Mouse (Mus musculus) retina, adult 2 months (tissue): ENCODE data around the gene Cers4.
A peak's percentile ranks its signal among the peaks of the same experiment; 100 is the strongest.

Source experiments
- DNase-seq: peaks from one replicate; pipeline ENCODE4 v3.0.0-alpha.2; 2012; ENCODE audit warnings: low read depth, low spot score

Cers4 gene

GRCm38 (mm10) chr8:4492851-4493685 is at the start of gene Cers4:
Gene Cers4, plus strand, starts transcription at chr8:4493026.
- DNase-seq = peak; percentile 69

- no peak for DNase-seq
Measured at GRCm38 (mm10) chr8:4458165-4458564, 34.7 kb upstream of the Cers4 start.

DNA sequence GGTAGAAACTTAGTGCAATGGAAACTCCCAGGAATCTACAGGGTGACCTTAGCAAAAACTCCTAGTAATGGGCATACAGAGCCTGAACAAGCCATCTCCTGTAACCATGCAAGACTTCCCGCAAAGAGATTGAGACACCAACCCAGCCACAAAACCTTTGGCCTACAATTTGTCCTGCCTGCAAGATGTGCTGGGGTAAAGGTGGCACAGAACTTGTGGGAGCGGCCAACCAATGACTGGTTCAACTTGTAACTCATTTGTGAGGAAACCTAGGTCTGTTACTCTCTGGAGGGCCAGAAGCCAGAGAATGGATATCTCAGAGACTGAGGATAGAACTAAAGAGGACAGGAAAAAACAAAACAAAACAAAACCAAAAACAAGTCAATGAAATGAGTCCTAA is 29.8 kb upstream of the Cers4 start:
- no peak for DNase-seq

GRCm38 (mm10) chr8:4474419-4475187 is 18.2 kb upstream of the Cers4 start:
- DNase-seq = no peak

DNA sequence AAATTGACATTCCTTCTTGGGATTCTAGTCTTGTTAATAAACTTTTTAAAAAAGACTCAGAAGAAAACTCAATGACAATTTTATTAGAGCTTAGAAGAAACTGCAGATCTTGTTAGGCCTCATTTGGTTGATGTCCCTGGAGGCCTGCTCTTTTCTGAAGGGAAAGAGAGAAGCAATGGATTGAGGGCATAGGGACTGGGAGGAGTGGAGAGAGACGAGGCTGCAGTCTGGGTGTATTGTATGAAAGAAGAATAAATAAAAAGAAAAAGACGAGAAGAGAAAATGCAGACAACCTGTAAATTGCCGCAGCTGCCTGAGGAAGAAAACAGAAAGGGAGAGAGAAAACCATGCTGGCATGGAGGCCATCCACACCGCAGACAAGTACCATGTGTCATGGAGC is 11.7 kb upstream of the Cers4 start:
- DNase-seq = no peak

DNA sequence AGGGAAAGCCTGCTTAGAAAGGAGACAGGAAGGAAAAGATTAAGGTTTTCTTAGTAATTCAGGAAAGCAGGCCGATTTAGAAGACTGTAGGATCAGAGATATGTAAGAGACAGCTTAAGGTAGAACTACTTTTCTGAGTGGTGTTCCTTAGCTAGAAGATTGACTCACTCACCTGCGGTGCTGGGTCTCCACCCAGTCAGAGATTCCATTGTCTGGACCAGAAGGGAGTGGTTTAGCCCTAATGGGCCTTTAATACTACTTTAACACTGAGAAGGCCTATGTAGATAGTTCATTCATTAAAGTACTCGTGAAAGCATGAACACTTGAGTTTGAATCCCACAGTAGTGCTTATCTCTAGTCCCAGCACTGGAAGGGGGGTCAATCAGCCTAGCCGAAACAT is 11.2 kb upstream of the Cers4 start:
- DNase-seq = no peak

GRCm38 (mm10) chr8:4482501-4482900 is 10.3 kb upstream of the Cers4 start:
- no peak for DNase-seq

DNA sequence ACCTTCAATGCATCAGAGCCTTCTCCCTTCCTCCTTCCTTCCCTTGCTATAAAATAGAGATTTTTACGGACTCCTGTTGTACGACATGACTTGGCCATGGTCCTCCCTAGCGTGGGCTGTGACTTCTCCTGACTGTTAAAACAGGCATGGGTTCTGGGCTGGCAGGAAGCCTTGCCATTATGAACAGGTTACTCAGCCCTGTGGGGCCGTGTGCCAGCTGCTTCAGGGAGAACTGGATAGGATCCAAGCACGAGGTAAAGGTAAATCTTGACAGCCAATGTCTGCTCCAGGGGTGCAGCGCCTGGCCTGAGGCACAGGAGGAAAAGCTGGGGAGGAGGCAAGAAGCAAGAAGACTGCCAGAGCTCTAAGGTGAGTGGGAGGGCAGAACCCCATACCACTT is 9.5 kb upstream of the Cers4 start:
- no peak for DNase-seq

- no peak for DNase-seq
Measured at GRCm38 (mm10) chr8:4493686-4494440, 1.0 kb downstream of the Cers4 start.

- DNase-seq = no peak
Measured at GRCm38 (mm10) chr8:4495976-4496375, 3.1 kb downstream of the Cers4 start.

- no peak for DNase-seq
Measured at GRCm38 (mm10) chr8:4497610-4498009, 4.8 kb downstream of the Cers4 start.

DNA sequence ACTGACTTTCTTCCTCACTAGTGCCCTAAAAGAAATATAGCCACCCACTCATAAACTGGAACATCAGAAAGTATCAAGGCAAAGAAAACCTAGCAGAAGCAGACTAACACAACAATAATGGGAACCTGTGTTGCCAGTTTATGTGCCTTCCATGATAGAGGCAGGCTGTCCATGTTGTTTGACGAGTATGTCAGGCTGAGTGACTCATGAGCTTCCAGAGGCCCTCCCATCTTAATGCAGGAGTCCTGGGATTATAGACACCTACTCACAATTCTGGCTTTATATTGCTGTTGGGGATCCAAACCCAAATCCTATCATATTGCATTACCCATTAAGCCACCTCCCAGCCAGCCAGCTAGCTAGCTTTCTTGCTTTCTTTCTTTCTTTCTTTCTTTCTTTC is 12.5 kb downstream of the Cers4 start:
- no peak for DNase-seq

DNA sequence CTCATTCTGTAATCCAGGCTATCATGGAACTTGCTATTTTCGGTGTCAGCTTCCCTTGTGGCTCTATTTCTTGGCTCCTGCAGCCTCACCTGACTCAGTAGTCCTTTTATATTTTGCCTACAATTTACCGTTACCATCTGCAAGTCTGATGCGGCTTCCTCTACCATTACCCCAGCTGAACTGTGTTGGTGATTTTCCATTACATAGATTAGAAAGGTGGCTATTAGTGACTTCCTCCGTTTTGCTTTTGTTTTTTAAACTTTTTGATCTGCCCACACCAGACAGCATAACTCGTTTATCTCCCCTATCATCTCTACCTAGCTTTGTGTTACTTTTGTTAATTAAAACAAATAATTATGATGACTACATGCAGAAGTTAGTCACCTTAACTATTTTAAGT is 14.7 kb downstream of the Cers4 start:
- no peak for DNase-seq

- no peak for DNase-seq
Measured at GRCm38 (mm10) chr8:4510824-4511223, 18.0 kb downstream of the Cers4 start.

GRCm38 (mm10) chr8:4511429-4512115 is 18.7 kb downstream of the Cers4 start:
- no peak for DNase-seq

DNA sequence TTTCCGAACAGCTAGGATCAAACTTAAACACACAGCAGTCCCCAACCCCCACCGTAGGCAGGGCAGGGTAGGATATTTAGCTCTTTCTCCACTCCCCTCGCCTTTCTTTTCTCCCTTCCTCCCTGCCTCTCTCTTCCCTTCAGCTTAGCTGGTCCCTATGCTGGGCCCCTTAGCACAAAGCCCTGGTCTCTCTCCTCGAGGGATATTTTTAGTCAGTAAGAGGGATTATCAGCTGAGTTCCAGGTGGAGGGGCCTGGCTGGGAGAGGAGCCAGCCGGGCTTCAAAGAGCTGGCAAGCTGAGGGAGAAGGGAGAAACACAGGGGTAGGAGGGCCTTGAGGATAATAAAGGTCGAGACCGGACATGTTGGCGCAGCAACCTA is 19.3 kb downstream of the Cers4 start:
- DNase-seq = peak; percentile 86

- peak; percentile 71 for DNase-seq
Measured at GRCm38 (mm10) chr8:4516162-4516561, 23.3 kb downstream of the Cers4 start.

DNA sequence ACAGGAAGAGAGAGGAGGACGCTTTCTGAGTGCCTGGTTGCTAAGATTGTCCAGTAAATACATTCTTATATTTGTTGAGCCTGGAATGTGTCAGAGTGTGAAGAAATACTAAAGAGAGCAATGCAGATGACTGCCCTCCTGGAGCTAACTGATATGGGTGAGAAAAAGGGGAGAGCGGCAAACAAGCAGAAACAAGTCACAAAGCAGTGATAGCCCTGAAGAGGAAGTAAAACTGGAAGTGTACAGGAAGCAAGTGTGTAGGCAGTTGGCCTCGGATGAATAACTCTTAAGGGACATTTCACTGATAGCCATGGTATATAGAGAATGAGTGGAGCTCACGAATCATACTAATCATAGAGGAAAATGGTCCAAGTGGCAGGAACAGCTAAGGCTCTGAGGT is 28.6 kb downstream of the Cers4 start:
- DNase-seq = no peak

DNA sequence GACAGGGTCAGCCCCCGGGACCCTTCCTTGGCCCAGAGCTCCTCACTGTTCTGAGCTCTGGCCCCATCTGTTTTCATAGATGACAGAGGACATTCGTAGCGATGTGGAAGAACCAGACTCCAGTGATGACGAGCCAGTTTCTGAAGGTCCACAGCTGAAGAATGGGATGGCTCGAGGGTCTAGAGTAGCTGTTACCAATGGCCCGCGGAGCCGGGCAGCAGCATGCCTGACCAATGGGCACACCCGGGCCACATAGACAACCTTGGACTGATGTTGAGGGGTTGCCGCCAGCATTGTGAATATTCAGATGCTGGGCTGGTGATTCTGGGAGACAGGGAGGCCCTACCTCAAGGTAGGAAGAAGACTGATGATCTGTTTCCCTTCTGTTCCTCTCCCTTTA is 30.7 kb downstream of the Cers4 start:
- DNase-seq = no peak
